Mouse (Mus musculus): ENCODE data around the gene Ces2b. TPM values are rescaled to one million over a fixed set of nuclear protein-coding genes. Genes with fewer than 3 reads are reported as not detected.

Gene Ces2b
- 0.27 TPM for polyA plus RNA-seq (2017; shearing (Covaris generic))

GRCm38 (mm10) chr8:104831440-104831839 is at the start of gene Ces2b:
Gene Ces2b (plus strand): TSS chr8:104831572.

GRCm38 (mm10) chr8:104846831-104847230 is 15.5 kb downstream of the Ces2b start, which contains the start of gene Ces2c:
Gene Ces2c (plus strand): TSS chr8:104847068.

Other genes with a start within 250 kb of the Ces2b start
- 8.1 TPM for gene Pdp2, start 240.1 kb upstream of the Ces2b start, polyA plus RNA-seq (2017; shearing (Covaris generic))
- gene Cdh16, start 207.2 kb upstream of the Ces2b start, polyA plus RNA-seq (2017; shearing (Covaris generic)), result not detected
- 48.3 TPM for gene Rrad, start 200.2 kb upstream of the Ces2b start, polyA plus RNA-seq (2017; shearing (Covaris generic))
- gene Ciao2b, start 189.6 kb upstream of the Ces2b start, polyA plus RNA-seq (2017; shearing (Covaris generic)), result 147 TPM
- gene Ces2a, start 97.6 kb upstream of the Ces2b start, polyA plus RNA-seq (2017; shearing (Covaris generic)), result 0.30 TPM
- gene Ces2c, start 15.5 kb downstream of the Ces2b start, polyA plus RNA-seq (2017; shearing (Covaris generic)), result 53.5 TPM
- gene Ces2e, start 94.7 kb downstream of the Ces2b start, polyA plus RNA-seq (2017; shearing (Covaris generic)), result not detected
- not detected for gene Ces2f, start 115.8 kb downstream of the Ces2b start, polyA plus RNA-seq (2017; shearing (Covaris generic))
- gene Ces2g, start 130.1 kb downstream of the Ces2b start, polyA plus RNA-seq (2017; shearing (Covaris generic)), result not detected
- gene Ces2h, start 169.3 kb downstream of the Ces2b start, polyA plus RNA-seq (2017; shearing (Covaris generic)), result not detected
- gene Ces3a, start 217.0 kb downstream of the Ces2b start, polyA plus RNA-seq (2017; shearing (Covaris generic)), result not detected

All from inflammation-experienced regulatory T-cells, adult 16 weeks (primary cell).